Mouse (Mus musculus): Measurements from ENCODE around the gene Irf4. TPM values are rescaled to one million over a fixed set of nuclear protein-coding genes. Genes with fewer than 3 reads are reported as not detected.

Irf4 gene
- polyA plus RNA-seq, 1 experiment from 2014 or later, result 0.06 TPM

- Histone ChIP-seq H3K9ac (no peak overlapping the region), H3K4me3 (replicated peaks) (no peak overlapping the region), H3K4me1 (peaks cover 10% of the 10 kb centered on the region), H3K36me3 (replicated peaks) (no peaks in the 10 kb centered on the region), H3K27ac (no peak overlapping the region), H3K27me3 (no peaks in the 10 kb centered on the region), H3K4me2 (no peak overlapping the region), H3K9me3 (no peaks in the 10 kb centered on the region)
- WGBS, result 63% methylated on average over 8 of the region's 8 CpGs
- no peak for ATAC-seq (ENCODE audit: low FRiP score)
Measured at GRCm38 (mm10) chr13:30723858-30724257, 25.2 kb upstream of the Irf4 start.

GRCm38 (mm10) chr13:30724691-30725271 is 24.2 kb upstream of the Irf4 start:
- no peak overlapping the region for H3K4me2 ChIP-seq
- ATAC-seq (ENCODE audit: low FRiP score), result no peak
- H3K36me3 ChIP-seq (replicated peaks), result no peaks in the 10 kb centered on the region
- H3K9ac ChIP-seq, result no peak overlapping the region
- H3K27ac ChIP-seq, result no peak overlapping the region
- peaks cover 10% of the 10 kb centered on the region for H3K4me1 ChIP-seq
- WGBS, result 32% methylated on average over 7 of the region's 7 CpGs
- H3K27me3 ChIP-seq, result no peaks in the 10 kb centered on the region
- no peaks in the 10 kb centered on the region for H3K9me3 ChIP-seq
- H3K4me3 ChIP-seq (replicated peaks), result no peak overlapping the region

- no peaks in the 10 kb centered on the region for H3K36me3 ChIP-seq (replicated peaks)
- no peak overlapping the region for H3K4me2 ChIP-seq
- no peak overlapping the region for H3K4me3 ChIP-seq (replicated peaks)
- no peaks in the 10 kb centered on the region for H3K9me3 ChIP-seq
- 94% methylated on average over 4 of the region's 4 CpGs for WGBS
- H3K27me3 ChIP-seq, result no peaks in the 10 kb centered on the region
- ATAC-seq (ENCODE audit: low FRiP score), result no peak
- H3K4me1 ChIP-seq, result peaks cover 10% of the 10 kb centered on the region
- no peak overlapping the region for H3K27ac ChIP-seq
- H3K9ac ChIP-seq, result no peak overlapping the region
Measured at GRCm38 (mm10) chr13:30726879-30727278, 22.1 kb upstream of the Irf4 start.

DNA sequence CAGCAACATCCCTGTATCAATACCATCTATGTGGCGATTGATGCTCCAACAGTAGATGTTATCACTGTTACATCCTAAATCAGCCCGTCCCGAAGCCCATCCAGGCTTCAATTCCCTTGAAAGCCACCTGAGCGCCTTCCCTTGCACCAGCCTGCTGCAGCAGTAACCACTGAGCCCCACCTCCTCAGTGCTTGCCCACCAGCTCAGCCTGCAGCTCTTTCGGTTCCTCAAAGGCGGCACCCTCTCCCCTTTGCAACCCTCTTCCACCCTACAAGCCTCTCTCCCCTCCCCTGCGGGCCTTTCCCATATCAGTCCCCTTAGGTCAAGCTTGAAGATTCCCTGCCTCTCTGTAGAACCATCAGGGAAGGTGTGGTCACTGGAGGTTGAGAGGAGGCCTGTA is 20.9 kb upstream of the Irf4 start:
- H3K9me3 ChIP-seq, result no peaks in the 10 kb centered on the region
- H3K4me1 ChIP-seq, result peaks cover 3% of the 10 kb centered on the region; the same call in 1 of the 2 replicates
- ATAC-seq (ENCODE audit: low FRiP score), result no peak
- H3K9ac ChIP-seq, result no peak overlapping the region
- H3K4me3 ChIP-seq (replicated peaks), result no peak overlapping the region
- no peak overlapping the region for H3K4me2 ChIP-seq
- no peaks in the 10 kb centered on the region for H3K36me3 ChIP-seq (replicated peaks)
- no peaks in the 10 kb centered on the region for H3K27me3 ChIP-seq
- H3K27ac ChIP-seq, result no peak overlapping the region
- 91% methylated on average over 7 of the region's 7 CpGs for WGBS

DNA sequence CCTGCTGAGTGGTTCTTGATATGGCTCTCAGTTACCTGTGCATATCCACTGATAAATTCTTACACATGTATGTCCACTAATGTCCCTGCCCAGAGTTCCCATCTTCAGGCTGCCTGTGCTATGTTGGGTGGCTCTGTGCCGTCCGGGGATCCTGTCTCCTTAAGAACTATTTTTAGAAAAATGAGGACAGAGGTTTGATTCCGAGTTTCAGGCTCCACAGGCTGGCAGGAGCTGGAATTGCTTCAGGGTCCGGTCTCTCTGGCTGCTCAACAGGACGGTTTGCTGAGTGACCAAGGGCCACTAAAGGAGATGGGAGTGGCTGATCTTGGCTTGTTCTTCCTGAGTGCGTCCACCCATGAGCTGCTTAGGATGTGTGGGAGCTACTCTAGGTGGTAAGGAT is 19.8 kb upstream of the Irf4 start:
- no peak for ATAC-seq (ENCODE audit: low FRiP score)
- H3K27me3 ChIP-seq, result no peaks in the 10 kb centered on the region
- no peak overlapping the region for H3K9ac ChIP-seq
- no peak overlapping the region for H3K27ac ChIP-seq
- H3K36me3 ChIP-seq (replicated peaks), result no peaks in the 10 kb centered on the region
- H3K9me3 ChIP-seq, result no peaks in the 10 kb centered on the region
- H3K4me2 ChIP-seq, result no peak overlapping the region
- WGBS, result 68% methylated on average over 6 of the region's 6 CpGs
- peaks cover 3% of the 10 kb centered on the region; the same call in 1 of the 2 replicates for H3K4me1 ChIP-seq
- no peak overlapping the region for H3K4me3 ChIP-seq (replicated peaks)

- Histone ChIP-seq H3K4me2 (no peak overlapping the region), H3K9me3 (no peaks in the 10 kb centered on the region), H3K4me3 (replicated peaks) (no peak overlapping the region), H3K4me1 (no peaks in the 10 kb centered on the region), H3K27me3 (no peaks in the 10 kb centered on the region), H3K36me3 (replicated peaks) (no peaks in the 10 kb centered on the region), H3K27ac (no peak overlapping the region), H3K9ac (no peak overlapping the region)
- ATAC-seq (ENCODE audit: low FRiP score), result no peak
- WGBS, result 86% methylated on average over 15 of the region's 15 CpGs
Measured at GRCm38 (mm10) chr13:30730104-30730793, 18.8 kb upstream of the Irf4 start.

GRCm38 (mm10) chr13:30732709-30733445 is 16.1 kb upstream of the Irf4 start:
- Histone ChIP-seq H3K36me3 (replicated peaks) (no peaks in the 10 kb centered on the region), H3K9me3 (no peaks in the 10 kb centered on the region), H3K4me1 (no peaks in the 10 kb centered on the region), H3K27me3 (no peaks in the 10 kb centered on the region), H3K9ac (no peak overlapping the region), H3K4me3 (replicated peaks) (no peak overlapping the region), H3K27ac (no peak overlapping the region), H3K4me2 (no peak overlapping the region)
- no peak for ATAC-seq (ENCODE audit: low FRiP score)
- WGBS, result 86% methylated on average over 11 of the region's 11 CpGs

DNA sequence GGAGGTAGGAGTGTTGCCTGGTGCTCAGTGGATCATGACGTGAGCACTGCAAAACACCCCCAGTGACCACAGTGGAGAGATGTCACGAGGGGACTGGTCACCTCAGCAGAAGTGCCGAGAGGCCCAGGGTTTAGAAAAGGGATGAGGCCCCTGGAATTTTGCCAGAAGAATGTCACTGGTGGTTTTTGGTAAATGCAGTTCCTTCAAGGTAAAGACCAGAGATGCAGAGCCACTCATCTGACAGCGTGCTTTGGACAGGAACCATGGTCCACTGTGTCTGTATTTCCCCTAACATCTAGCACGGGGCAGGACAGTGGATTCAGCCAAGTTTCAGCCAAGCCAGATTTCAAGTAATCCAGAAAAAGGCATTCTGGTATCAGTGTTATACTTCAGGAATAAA is 12.3 kb upstream of the Irf4 start:
- 95% methylated on average over 5 of the region's 5 CpGs for WGBS
- no peak for ATAC-seq (ENCODE audit: low FRiP score)
- no peak overlapping the region for H3K9ac ChIP-seq
- no peaks in the 10 kb centered on the region for H3K27me3 ChIP-seq
- no peaks in the 10 kb centered on the region for H3K4me1 ChIP-seq
- H3K27ac ChIP-seq, result no peak overlapping the region
- H3K36me3 ChIP-seq (replicated peaks), result no peaks in the 10 kb centered on the region
- H3K4me3 ChIP-seq (replicated peaks), result no peak overlapping the region
- no peaks in the 10 kb centered on the region for H3K9me3 ChIP-seq
- H3K4me2 ChIP-seq, result no peak overlapping the region

DNA sequence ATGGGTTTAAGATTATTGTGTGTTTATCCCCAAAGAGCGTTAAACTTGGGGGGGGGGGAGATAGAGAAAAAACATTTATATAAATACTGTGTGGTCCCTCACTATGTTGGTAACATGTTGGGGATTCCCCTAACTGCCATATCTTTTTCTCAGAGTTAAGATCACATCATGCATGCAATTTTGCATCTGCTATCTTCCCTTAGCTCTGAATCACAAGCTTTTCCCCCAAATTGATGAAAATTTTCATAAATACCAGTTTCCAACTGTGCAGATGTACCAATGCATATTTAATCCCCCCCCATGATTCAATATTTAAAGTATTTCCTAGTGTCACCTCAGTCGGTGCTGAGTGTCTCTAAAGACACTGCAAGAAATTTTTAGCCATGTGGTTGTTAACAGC is 11.8 kb upstream of the Irf4 start:
- Histone ChIP-seq H3K4me1 (no peaks in the 10 kb centered on the region), H3K9ac (no peak overlapping the region), H3K36me3 (replicated peaks) (no peaks in the 10 kb centered on the region), H3K4me2 (no peak overlapping the region), H3K4me3 (replicated peaks) (no peak overlapping the region), H3K9me3 (no peaks in the 10 kb centered on the region), H3K27ac (no peak overlapping the region), H3K27me3 (no peaks in the 10 kb centered on the region)
- 92% methylated on average over 2 of the region's 2 CpGs for WGBS
- ATAC-seq (ENCODE audit: low FRiP score), result no peak

DNA sequence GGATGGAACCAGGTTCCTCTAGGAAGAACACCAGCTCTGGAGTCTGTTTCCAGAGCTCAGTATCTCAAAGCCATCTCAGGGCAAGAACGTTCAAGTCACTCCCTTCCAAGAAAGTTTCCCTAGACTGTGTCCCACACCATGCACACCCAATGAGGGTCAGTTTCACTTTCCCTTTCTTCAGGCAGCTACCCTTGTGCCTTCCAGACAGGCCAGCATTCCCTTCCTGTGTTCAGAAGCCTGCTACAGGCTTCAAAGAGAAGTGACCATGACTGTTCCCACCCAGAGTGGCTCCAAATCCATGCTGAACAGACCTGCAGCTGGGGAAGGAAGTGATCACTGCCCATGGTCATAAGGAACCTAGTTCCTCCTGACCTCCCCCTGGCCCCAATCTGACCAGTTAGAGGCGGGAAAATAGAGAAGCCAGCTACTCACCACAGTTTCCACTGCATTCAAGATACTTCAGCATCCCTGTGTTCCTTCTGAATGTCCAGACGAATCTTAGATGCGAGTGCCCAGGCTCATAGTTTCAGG is 10.7 kb upstream of the Irf4 start:
- 78% methylated on average over 4 of the region's 4 CpGs for WGBS
- H3K27me3 ChIP-seq, result no peaks in the 10 kb centered on the region
- no peaks in the 10 kb centered on the region for H3K36me3 ChIP-seq (replicated peaks)
- H3K4me1 ChIP-seq, result no peaks in the 10 kb centered on the region
- no peak overlapping the region for H3K9ac ChIP-seq
- no peak overlapping the region for H3K4me3 ChIP-seq (replicated peaks)
- no peak overlapping the region for H3K27ac ChIP-seq
- no peak for ATAC-seq (ENCODE audit: low FRiP score)
- no peaks in the 10 kb centered on the region for H3K9me3 ChIP-seq
- H3K4me2 ChIP-seq, result no peak overlapping the region

- no peaks in the 10 kb centered on the region for H3K9me3 ChIP-seq
- no peak overlapping the region for H3K27ac ChIP-seq
- H3K9ac ChIP-seq, result no peak overlapping the region
- H3K4me2 ChIP-seq, result no peak overlapping the region
- H3K4me3 ChIP-seq (replicated peaks), result no peak overlapping the region
- ATAC-seq (ENCODE audit: low FRiP score), result no peak
- no peaks in the 10 kb centered on the region for H3K4me1 ChIP-seq
- no peaks in the 10 kb centered on the region for H3K36me3 ChIP-seq (replicated peaks)
- WGBS, result 75% methylated on average over 5 of the region's 5 CpGs
- peaks cover 7% of the 10 kb centered on the region; the same call in 1 of the 2 replicates for H3K27me3 ChIP-seq
Measured at GRCm38 (mm10) chr13:30741172-30741571, 7.9 kb upstream of the Irf4 start.

GRCm38 (mm10) chr13:30742411-30742970 is 6.5 kb upstream of the Irf4 start:
- Histone ChIP-seq H3K27ac (no peak overlapping the region), H3K4me1 (no peaks in the 10 kb centered on the region), H3K9ac (no peak overlapping the region), H3K36me3 (replicated peaks) (no peaks in the 10 kb centered on the region), H3K27me3 (peaks cover 15% of the 10 kb centered on the region; the same call in 1 of the 2 replicates), H3K4me3 (replicated peaks) (no peak overlapping the region), H3K4me2 (no peak overlapping the region), H3K9me3 (no peaks in the 10 kb centered on the region)
- no peak for ATAC-seq (ENCODE audit: low FRiP score)
- 81% methylated on average over 6 of the region's 6 CpGs for WGBS

Data from forebrain, embryonic 12.5 days (tissue).